Mouse (Mus musculus): ENCODE measurements around the gene Gse1. TPM values are rescaled to one million over a fixed set of nuclear protein-coding genes. Genes with fewer than 3 reads are reported as not detected.
"Not testable (repeated sequence)": the region's sequence is repeated elsewhere in the genome, so short reads cannot be mapped to it uniquely, and the experiment has no call there.

The Gse1 gene
- polyA plus RNA-seq, 1 experiment, result 27.5 TPM

- no peak for DNase-seq (ENCODE audit: low spot score)
Observed at GRCm38 (mm10) chr8:120322956-120323448, 94.7 kb downstream of the Gse1 start.

- DNase-seq (ENCODE audit: low spot score), result no peak
Observed at GRCm38 (mm10) chr8:120324555-120324954, 96.3 kb downstream of the Gse1 start.

- no peak for DNase-seq (ENCODE audit: low spot score)
Observed at GRCm38 (mm10) chr8:120325172-120325767, 97.0 kb downstream of the Gse1 start.

- no peak for DNase-seq (ENCODE audit: low spot score)
Observed at GRCm38 (mm10) chr8:120327131-120327554, 98.9 kb downstream of the Gse1 start.

GRCm38 (mm10) chr8:120328361-120329022, 100.2 kb downstream of the Gse1 start:
- DNase-seq (ENCODE audit: low spot score), result no peak

GRCm38 (mm10) chr8:120329030-120329748, 100.9 kb downstream of the Gse1 start:
- no peak for DNase-seq (ENCODE audit: low spot score)

- DNase-seq (ENCODE audit: low spot score), result no peak
Observed at GRCm38 (mm10) chr8:120331027-120331426, 102.8 kb downstream of the Gse1 start.

- no peak for DNase-seq (ENCODE audit: low spot score)
Observed at GRCm38 (mm10) chr8:120332379-120333229, 104.3 kb downstream of the Gse1 start.

- no peak for DNase-seq (ENCODE audit: low spot score)
Observed at GRCm38 (mm10) chr8:120333681-120334080, 105.4 kb downstream of the Gse1 start.

- DNase-seq (ENCODE audit: low spot score), result not testable (repeated sequence)
Observed at GRCm38 (mm10) chr8:120334261-120334660, 106.0 kb downstream of the Gse1 start.

- no peak for DNase-seq (ENCODE audit: low spot score)
Observed at GRCm38 (mm10) chr8:120334878-120335261, 106.6 kb downstream of the Gse1 start.

GRCm38 (mm10) chr8:120335262-120336086, 107.2 kb downstream of the Gse1 start:
- no peak for DNase-seq (ENCODE audit: low spot score)

- no peak for DNase-seq (ENCODE audit: low spot score)
Observed at GRCm38 (mm10) chr8:120336087-120336380, 107.8 kb downstream of the Gse1 start.

GRCm38 (mm10) chr8:120336909-120337555, 108.8 kb downstream of the Gse1 start:
- no peak for DNase-seq (ENCODE audit: low spot score)

GRCm38 (mm10) chr8:120337627-120338026, 109.4 kb downstream of the Gse1 start:
- no peak for DNase-seq (ENCODE audit: low spot score)

GRCm38 (mm10) chr8:120338678-120339077, 110.4 kb downstream of the Gse1 start:
- DNase-seq (ENCODE audit: low spot score), result no peak

- DNase-seq (ENCODE audit: low spot score), result no peak
Observed at GRCm38 (mm10) chr8:120339743-120340142, 111.5 kb downstream of the Gse1 start.

GRCm38 (mm10) chr8:120341124-120341523, 112.9 kb downstream of the Gse1 start:
- no peak for DNase-seq (ENCODE audit: low spot score)

GRCm38 (mm10) chr8:120342847-120343548, 114.7 kb downstream of the Gse1 start:
- DNase-seq (ENCODE audit: low spot score), result no peak

GRCm38 (mm10) chr8:120343582-120343981, 115.3 kb downstream of the Gse1 start:
- no peak for DNase-seq (ENCODE audit: low spot score)

All from urinary bladder, adult 2 months (tissue).